Mouse (Mus musculus): Measurements from ENCODE around the gene Ube2t. TPM values are rescaled to one million over a fixed set of nuclear protein-coding genes. Genes with fewer than 3 reads are reported as not detected.

The Ube2t gene
- total RNA-seq, 1 experiment: 29.7 TPM

GRCm38 (mm10) chr1:134947590-134947989 is 14.8 kb upstream of the Ube2t start:
- Histone ChIP-seq H3K36me3 (ENCODE audit: control insufficient read depth, insufficient read depth, low read length, poor library complexity, severe bottlenecking) (no peaks in the 10 kb centered on the region), H3K27ac (ENCODE audit: insufficient read depth, low read depth, low read length, poor library complexity, severe bottlenecking) (no peak overlapping the region), H3K4me1 (ENCODE audit: control insufficient read depth in 2 of 2, insufficient read depth in 2 of 2, low read length in 2 of 2, poor library complexity in 1 of 2) (no peaks in the 10 kb centered on the region), H3K9me3 (ENCODE audit: control insufficient read depth, insufficient read depth, low read depth, low read length) (no peaks in the 10 kb centered on the region), H3K9ac (ENCODE audit: insufficient read depth, low read depth, low read length, poor library complexity, severe bottlenecking) (no peak overlapping the region), H3K4me3 (ENCODE audit: insufficient read depth in 1 of 2, low read depth in 1 of 2, low read length in 2 of 2, poor library complexity in 1 of 2, severe bottlenecking in 1 of 2) (no peak overlapping the region)
- no peak for DNase-seq (ENCODE audit: low read depth, low spot score)
- TF ChIP-seq CHD2 (IDR thresholded peaks at IDR 0.05; ENCODE audit: low read depth, low read length): no peak
- TF ChIP-seq HCFC1 (IDR thresholded peaks at IDR 0.05; ENCODE audit: borderline replicate concordance, insufficient read depth, low read length): no peak
- TF ChIP-seq ZNF384 (IDR thresholded peaks at IDR 0.05; ENCODE audit: low read depth, low read length): no peak
- no peak for TF ChIP-seq MAFK (IDR thresholded peaks at IDR 0.05; ENCODE audit: insufficient read depth, low read depth, low read length)
- TF ChIP-seq ZC3H11A (IDR thresholded peaks at IDR 0.05; ENCODE audit: borderline replicate concordance, low read depth, low read length): no peak
- in situ Hi-C loops (cut with MboI; ENCODE audit: low sequenced_read_pairs in 2 of 2, unreplicated experiment in 2 of 2): no loop called here

DNA sequence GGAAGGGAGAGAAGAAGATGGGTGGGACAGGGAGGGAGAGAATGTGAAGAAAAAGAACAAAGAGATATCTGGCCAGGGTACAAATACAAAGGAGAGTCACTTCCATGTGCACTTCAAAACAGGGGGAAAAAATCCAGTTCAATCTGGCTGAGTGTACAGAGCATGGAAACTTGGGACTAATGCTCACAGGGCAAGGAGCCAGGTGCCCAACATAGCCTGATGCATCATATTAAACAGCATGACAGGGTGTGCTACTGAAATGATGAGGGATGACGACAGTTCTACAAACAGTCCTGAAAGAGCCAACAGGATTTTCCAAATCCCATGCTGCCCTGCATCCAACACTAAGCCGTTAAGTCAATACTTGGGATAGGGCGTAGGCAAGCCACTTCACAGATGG is 12.4 kb upstream of the Ube2t start:
- Histone ChIP-seq H3K9me3 (ENCODE audit: control insufficient read depth, insufficient read depth, low read depth, low read length) (no peaks in the 10 kb centered on the region), H3K27ac (ENCODE audit: insufficient read depth, low read depth, low read length, poor library complexity, severe bottlenecking) (no peak overlapping the region), H3K9ac (ENCODE audit: insufficient read depth, low read depth, low read length, poor library complexity, severe bottlenecking) (no peak overlapping the region), H3K36me3 (ENCODE audit: control insufficient read depth, insufficient read depth, low read length, poor library complexity, severe bottlenecking) (no peaks in the 10 kb centered on the region), H3K4me3 (ENCODE audit: insufficient read depth in 1 of 2, low read depth in 1 of 2, low read length in 2 of 2, poor library complexity in 1 of 2, severe bottlenecking in 1 of 2) (no peak overlapping the region), H3K4me1 (ENCODE audit: control insufficient read depth in 2 of 2, insufficient read depth in 2 of 2, low read length in 2 of 2, poor library complexity in 1 of 2) (no peaks in the 10 kb centered on the region; a peak in 1 of 4 replicates)
- TF ChIP-seq CHD2 (IDR thresholded peaks at IDR 0.05; ENCODE audit: low read depth, low read length): no peak
- TF ChIP-seq MAFK (IDR thresholded peaks at IDR 0.05; ENCODE audit: insufficient read depth, low read depth, low read length): no peak
- in situ Hi-C loops (cut with MboI; ENCODE audit: low sequenced_read_pairs in 2 of 2, unreplicated experiment in 2 of 2): no loop called here
- no peak for DNase-seq (ENCODE audit: low read depth, low spot score)

DNA sequence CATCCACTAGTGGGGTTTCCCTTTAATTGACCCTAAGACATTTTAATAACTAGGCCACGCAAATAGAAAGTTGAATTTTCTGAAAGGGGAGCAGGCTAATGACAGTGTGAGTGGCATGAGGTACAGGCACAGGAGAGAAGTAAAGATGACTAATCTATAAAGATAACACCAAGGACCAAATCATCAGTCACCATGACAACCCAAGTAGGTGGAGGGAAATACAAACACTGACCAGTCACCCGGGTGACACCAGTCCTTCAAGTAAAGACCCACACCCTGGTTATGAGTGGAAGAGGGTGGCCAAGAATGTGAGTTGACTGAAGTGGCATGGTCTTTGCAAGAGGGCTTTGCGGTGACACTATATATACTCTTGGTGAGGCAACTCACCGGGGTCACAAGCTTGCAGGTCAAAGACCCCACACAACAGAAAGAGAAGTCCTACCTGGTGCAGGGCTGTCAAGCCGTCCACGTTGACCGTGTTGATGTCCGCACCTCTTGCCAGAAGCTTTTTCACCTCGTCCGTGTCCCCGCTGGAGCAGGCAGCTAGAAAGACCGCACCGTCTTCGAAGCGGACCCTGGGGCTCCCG is 7.2 kb upstream of the Ube2t start:
- in situ Hi-C loops (cut with MboI; ENCODE audit: low sequenced_read_pairs in 2 of 2, unreplicated experiment in 2 of 2): no loop called here

DNA sequence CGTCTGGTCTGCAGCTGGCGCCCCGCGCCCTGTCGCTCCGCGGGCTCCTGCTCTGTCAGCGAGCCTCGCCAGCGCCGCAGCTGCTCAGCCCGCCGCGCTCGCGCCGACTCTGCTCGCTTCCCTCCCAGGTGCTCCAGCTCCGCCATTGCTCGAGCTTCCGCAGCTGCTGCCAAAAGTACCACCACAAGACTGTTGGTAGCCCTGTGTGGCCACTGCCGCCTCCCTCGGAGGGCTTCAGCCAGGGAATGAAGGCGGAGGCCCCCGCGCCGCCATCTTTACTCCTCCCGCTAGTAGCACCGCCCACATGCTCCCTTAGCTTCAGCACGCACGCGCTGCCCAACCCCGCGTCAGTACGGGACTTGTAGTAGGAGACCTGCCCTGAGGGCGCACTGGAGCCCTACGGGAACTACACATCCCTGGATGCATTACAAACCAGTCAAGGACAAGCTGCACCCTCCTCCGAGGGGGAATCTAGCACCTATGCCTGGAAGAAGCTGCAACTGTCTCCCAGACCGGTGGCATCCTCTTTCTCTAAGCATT is 6.7 kb upstream of the Ube2t start, which contains the start of gene Ppp1r12b:
Gene Ppp1r12b, minus strand, starts transcription at position 306 of the 540 bp plus-strand sequence.
- Histone ChIP-seq H3K4me1 (ENCODE audit: control insufficient read depth in 2 of 2, insufficient read depth in 2 of 2, low read length in 2 of 2, poor library complexity in 1 of 2) (no peaks in the 10 kb centered on the region; a peak in 1 of 4 replicates), H3K4me3 (ENCODE audit: insufficient read depth in 1 of 2, low read depth in 1 of 2, low read length in 2 of 2, poor library complexity in 1 of 2, severe bottlenecking in 1 of 2) (peak within 1 kb of the TSS; percentile 90 to 93), H3K9me3 (ENCODE audit: control insufficient read depth, insufficient read depth, low read depth, low read length) (no peaks in the 10 kb centered on the region), H3K9ac (ENCODE audit: insufficient read depth, low read depth, low read length, poor library complexity, severe bottlenecking) (peak within 1 kb of the TSS; percentile 85), H3K27ac (ENCODE audit: insufficient read depth, low read depth, low read length, poor library complexity, severe bottlenecking) (no peak within 1 kb of the TSS), H3K36me3 (ENCODE audit: control insufficient read depth, insufficient read depth, low read length, poor library complexity, severe bottlenecking) (no peaks in the 10 kb centered on the region)
- DNase-seq (ENCODE audit: low read depth, low spot score): peak; percentile 98
- in situ Hi-C loops (cut with MboI; ENCODE audit: low sequenced_read_pairs in 2 of 2, unreplicated experiment in 2 of 2): no loop called here
- TF ChIP-seq HCFC1 (IDR thresholded peaks at IDR 0.05; ENCODE audit: borderline replicate concordance, insufficient read depth, low read length) (peak; percentile 94), ZNF384 (IDR thresholded peaks at IDR 0.05; ENCODE audit: low read depth, low read length) (no peak), ZC3H11A (IDR thresholded peaks at IDR 0.05; ENCODE audit: borderline replicate concordance, low read depth, low read length) (no peak), MAFK (IDR thresholded peaks at IDR 0.05; ENCODE audit: insufficient read depth, low read depth, low read length) (no peak), CHD2 (IDR thresholded peaks at IDR 0.05; ENCODE audit: low read depth, low read length) (no peak)

More for the DNA sequence above, 7.2 kb upstream of the Ube2t start:
- peak overlapping the region; percentile 85 for H3K9ac ChIP-seq (ENCODE audit: insufficient read depth, low read depth, low read length, poor library complexity, severe bottlenecking)
- no peak overlapping the region for H3K27ac ChIP-seq (ENCODE audit: insufficient read depth, low read depth, low read length, poor library complexity, severe bottlenecking)
- DNase-seq (ENCODE audit: low read depth, low spot score): no peak
- H3K36me3 ChIP-seq (ENCODE audit: control insufficient read depth, insufficient read depth, low read length, poor library complexity, severe bottlenecking): no peaks in the 10 kb centered on the region
- TF ChIP-seq CHD2 (IDR thresholded peaks at IDR 0.05; ENCODE audit: low read depth, low read length): no peak
- TF ChIP-seq ZNF384 (IDR thresholded peaks at IDR 0.05; ENCODE audit: low read depth, low read length): no peak
- TF ChIP-seq ZC3H11A (IDR thresholded peaks at IDR 0.05; ENCODE audit: borderline replicate concordance, low read depth, low read length): no peak
- TF ChIP-seq MAFK (IDR thresholded peaks at IDR 0.05; ENCODE audit: insufficient read depth, low read depth, low read length): no peak
- no peak for TF ChIP-seq HCFC1 (IDR thresholded peaks at IDR 0.05; ENCODE audit: borderline replicate concordance, insufficient read depth, low read length)
- no peaks in the 10 kb centered on the region; a peak in 1 of 4 replicates for H3K4me1 ChIP-seq (ENCODE audit: control insufficient read depth in 2 of 2, insufficient read depth in 2 of 2, low read length in 2 of 2, poor library complexity in 1 of 2)
- H3K4me3 ChIP-seq (ENCODE audit: insufficient read depth in 1 of 2, low read depth in 1 of 2, low read length in 2 of 2, poor library complexity in 1 of 2, severe bottlenecking in 1 of 2): peak overlapping the region; percentile 90 to 93
- no peaks in the 10 kb centered on the region for H3K9me3 ChIP-seq (ENCODE audit: control insufficient read depth, insufficient read depth, low read depth, low read length)

Data from ES-E14 (cell line).